Mouse (Mus musculus) myocyte (in vitro differentiated cells): Measurements from ENCODE around the gene Psen2. TPM values are rescaled to one million over a fixed set of nuclear protein-coding genes. Genes with fewer than 3 reads are reported as not detected.

Experiments
- H3K27me3 ChIP-seq: one replicate; pipeline ENCODE4 v1.6.1; 2011; ENCODE audit not compliant: control insufficient read depth, insufficient read depth, insufficient read length
- H3K36me3 ChIP-seq: one replicate; pipeline ENCODE4 v1.6.1; 2011; ENCODE audit not compliant: control insufficient read depth, insufficient read depth
- H3K4me2 ChIP-seq: one replicate; pipeline ENCODE4 v1.6.1; 2011; ENCODE audit warnings: low read depth, control low read depth
- H3K4me3 ChIP-seq: one replicate; pipeline ENCODE4 v1.5.1; 2011; ENCODE audit warnings: mild to moderate bottlenecking, control low read depth, moderate library complexity
- H3K79me2 ChIP-seq: one replicate; pipeline ENCODE4 v1.6.1; 2011; ENCODE audit not compliant: control insufficient read depth, insufficient read depth
- H3ac ChIP-seq: one replicate; pipeline ENCODE4 v1.6.1; 2011; ENCODE audit not compliant: control insufficient read depth, insufficient read length
- CEBPB ChIP-seq: IDR thresholded peaks from 2 replicates; pipeline ENCODE4 v1.6.1; 2011; ENCODE audit warnings: mild to moderate bottlenecking, moderate library complexity; ENCODE audit not compliant: poor library complexity, insufficient read depth, severe bottlenecking
- E2F4 ChIP-seq: IDR thresholded peaks from one replicate; pipeline ENCODE4 v1.6.1; 2011; ENCODE audit warnings: mild to moderate bottlenecking, control low read depth, moderate library complexity; ENCODE audit not compliant: insufficient read depth
- MAX ChIP-seq: IDR thresholded peaks from one replicate; pipeline ENCODE4 v1.6.1; 2011; ENCODE audit warnings: low read depth, mild to moderate bottlenecking, control low read depth
- MYOD1 ChIP-seq, 3 experiments: IDR thresholded peaks; one replicate each; pipeline ENCODE4 v1.6.1; 2011; ENCODE audit warnings: control low read depth in 2 of 3, low read depth in 2 of 3, mild to moderate bottlenecking in 2 of 3, moderate library complexity in 1 of 3; ENCODE audit not compliant: insufficient read length in 2 of 3, control insufficient read depth in 1 of 3
- MYOG ChIP-seq, 3 experiments: IDR thresholded peaks; one replicate each; pipeline ENCODE4 v1.6.1; 2011; ENCODE audit warnings: control low read depth in 2 of 3, low read depth in 2 of 3, mild to moderate bottlenecking in 2 of 3; ENCODE audit not compliant: insufficient read length in 2 of 3, control insufficient read depth in 1 of 3, insufficient read depth in 1 of 3
- POLR2A ChIP-seq: IDR thresholded peaks from one replicate; pipeline ENCODE4 v1.6.1; 2011; ENCODE audit warnings: low read depth, mild to moderate bottlenecking, control low read depth, moderate library complexity; ENCODE audit not compliant: insufficient read length
- POLR2AphosphoS2 ChIP-seq: IDR thresholded peaks from one replicate; pipeline ENCODE4 v1.6.1; 2011; ENCODE audit warnings: low read depth, control low read depth; ENCODE audit not compliant: insufficient read length
- REST ChIP-seq: IDR thresholded peaks from one replicate; pipeline ENCODE4 v1.6.1; 2011; ENCODE audit warnings: mild to moderate bottlenecking, control low read depth, moderate library complexity; ENCODE audit not compliant: insufficient read depth, insufficient read length
- SRF ChIP-seq: IDR thresholded peaks from one replicate; pipeline ENCODE4 v1.6.1; 2011; ENCODE audit warnings: low read depth; ENCODE audit not compliant: control insufficient read depth, insufficient read length
- TCF12 ChIP-seq: IDR thresholded peaks from one replicate; pipeline ENCODE4 v1.6.1; 2011; ENCODE audit warnings: mild to moderate bottlenecking, control low read depth; ENCODE audit not compliant: poor library complexity, insufficient read depth, severe bottlenecking
- TCF3 ChIP-seq: IDR thresholded peaks from one replicate; pipeline ENCODE4 v1.6.1; 2011; ENCODE audit warnings: low read depth, control low read depth; ENCODE audit not compliant: insufficient read length
- USF1 ChIP-seq: IDR thresholded peaks from one replicate; pipeline ENCODE4 v1.6.1; 2011; ENCODE audit warnings: low read depth, mild to moderate bottlenecking, control low read depth, moderate library complexity
- polyA plus RNA-seq: library from polyadenylated mRNA; unstranded; fragments of >200 nt; fragmentation: generic; extraction: Trizol; gene quantifications from one replicate; pipeline ENCODE4 v1.2.1, GENCODE M21; 2012; ENCODE audit warnings: missing spikeins

Psen2 gene
- polyA plus RNA-seq, 1 experiment, result 28.6 TPM

DNA sequence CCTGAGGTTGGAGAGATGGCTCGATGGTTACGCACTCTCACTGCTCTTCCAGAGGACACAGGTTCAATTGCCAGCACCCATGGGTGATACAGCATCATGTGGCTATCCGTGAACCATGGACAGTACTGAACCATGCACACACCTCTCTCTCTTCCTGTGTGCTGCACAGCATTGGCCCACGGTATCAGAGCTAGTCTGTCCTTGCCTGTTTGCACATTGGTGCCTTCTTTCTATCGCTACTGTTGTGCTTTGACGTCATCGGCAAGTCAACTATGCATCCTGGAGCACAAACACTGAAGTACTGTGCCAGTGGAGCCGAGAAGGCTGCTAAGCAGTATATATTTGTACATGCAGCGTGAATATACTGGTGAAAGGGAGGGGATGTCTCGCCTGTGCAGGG, 3.9 kb upstream of the Psen2 start:
- H3K27me3 ChIP-seq, result peaks cover 18% of the 10 kb centered on the region
- no peaks in the 10 kb centered on the region for H3K79me2 ChIP-seq
- no peak overlapping the region for H3K4me3 ChIP-seq
- H3ac ChIP-seq, result no peak overlapping the region
- no peaks in the 10 kb centered on the region for H3K36me3 ChIP-seq
- no peak overlapping the region for H3K4me2 ChIP-seq
- TF ChIP-seq MYOD1 (IDR thresholded peaks at IDR 0.05; ENCODE audit: control insufficient read depth in 1 of 3, insufficient read length in 2 of 3, low read depth in 2 of 3), result no peak
- TF ChIP-seq POLR2AphosphoS2, result no peak
- no peak for TF ChIP-seq POLR2A
- no peak for TF ChIP-seq USF1
- no peak for TF ChIP-seq E2F4
- TF ChIP-seq TCF3, result no peak
- TF ChIP-seq SRF, result no peak
- no peak for TF ChIP-seq TCF12
- no peak for TF ChIP-seq REST
- no peak for TF ChIP-seq MAX
- no peak for TF ChIP-seq MYOG (IDR thresholded peaks at IDR 0.05; ENCODE audit: control insufficient read depth in 1 of 3, insufficient read depth in 1 of 3, insufficient read length in 2 of 3, low read depth in 2 of 3)
- no peak for TF ChIP-seq CEBPB

- Histone ChIP-seq H3K4me2 (peak overlapping the region; percentile 22), H3K4me3 (no peak overlapping the region)
Observed at GRCm38 (mm10) chr1:180265399-180265798, 2.2 kb upstream of the Psen2 start.

DNA sequence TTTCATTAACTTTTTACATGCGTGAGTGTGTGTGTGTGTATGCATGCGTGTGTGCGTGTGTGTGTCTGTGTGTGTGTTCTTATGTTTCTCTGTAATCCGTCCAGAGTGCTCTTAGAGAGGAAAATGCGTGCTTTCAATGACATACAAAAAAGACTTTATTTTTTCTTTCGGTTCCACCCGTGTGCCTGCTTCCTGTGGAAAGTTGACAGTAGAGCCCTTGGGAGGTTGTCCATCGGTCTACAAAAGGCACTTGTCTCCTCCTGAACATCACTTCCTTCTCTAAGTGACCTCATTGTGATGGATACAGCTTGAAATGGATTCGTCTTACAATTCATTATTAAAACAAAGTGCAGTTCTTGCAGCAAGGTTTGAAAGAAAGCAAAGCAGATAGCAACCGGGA, 1.6 kb upstream of the Psen2 start:
- Histone ChIP-seq H3ac (no peak overlapping the region), H3K36me3 (no peaks in the 10 kb centered on the region), H3K27me3 (peaks cover 13% of the 10 kb centered on the region), H3K79me2 (no peaks in the 10 kb centered on the region), H3K4me2 (peak overlapping the region; percentile 22), H3K4me3 (no peak overlapping the region)
- TF ChIP-seq REST (no peak), USF1 (no peak), POLR2AphosphoS2 (no peak), E2F4 (no peak), SRF (no peak), MYOG (IDR thresholded peaks at IDR 0.05; ENCODE audit: control insufficient read depth in 1 of 3, insufficient read depth in 1 of 3, insufficient read length in 2 of 3, low read depth in 2 of 3) (no peak), TCF12 (no peak), TCF3 (no peak), POLR2A (no peak), MAX (no peak), MYOD1 (IDR thresholded peaks at IDR 0.05; ENCODE audit: control insufficient read depth in 1 of 3, insufficient read length in 2 of 3, low read depth in 2 of 3) (no peak)

More at GRCm38 (mm10) chr1:180265399-180265798, 2.2 kb upstream of the Psen2 start:
- peaks cover 13% of the 10 kb centered on the region for H3K27me3 ChIP-seq
- no peak for TF ChIP-seq MYOD1 (IDR thresholded peaks at IDR 0.05; ENCODE audit: control insufficient read depth in 1 of 3, insufficient read length in 2 of 3, low read depth in 2 of 3)
- no peak for TF ChIP-seq TCF12
- no peak for TF ChIP-seq TCF3
- TF ChIP-seq CEBPB, result no peak
- no peak for TF ChIP-seq E2F4
- no peak for TF ChIP-seq POLR2AphosphoS2
- TF ChIP-seq MAX, result no peak
- TF ChIP-seq POLR2A, result no peak
- no peak for TF ChIP-seq MYOG (IDR thresholded peaks at IDR 0.05; ENCODE audit: control insufficient read depth in 1 of 3, insufficient read depth in 1 of 3, insufficient read length in 2 of 3, low read depth in 2 of 3)
- TF ChIP-seq USF1, result no peak
- no peak for TF ChIP-seq REST
- no peak for TF ChIP-seq SRF
- no peaks in the 10 kb centered on the region for H3K79me2 ChIP-seq
- H3K36me3 ChIP-seq, result no peaks in the 10 kb centered on the region
- no peak overlapping the region for H3ac ChIP-seq

GRCm38 (mm10) chr1:180264389-180264788, 1.2 kb upstream of the Psen2 start:
- Histone ChIP-seq H3K4me2 (no peak overlapping the region), H3ac (no peak overlapping the region), H3K36me3 (no peaks in the 10 kb centered on the region), H3K27me3 (peaks cover 13% of the 10 kb centered on the region), H3K79me2 (no peaks in the 10 kb centered on the region), H3K4me3 (no peak overlapping the region)
- TF ChIP-seq MYOD1 (IDR thresholded peaks at IDR 0.05; ENCODE audit: control insufficient read depth in 1 of 3, insufficient read length in 2 of 3, low read depth in 2 of 3) (no peak), SRF (no peak), TCF12 (no peak), POLR2AphosphoS2 (no peak), MAX (no peak), E2F4 (no peak), POLR2A (no peak), TCF3 (no peak)

DNA sequence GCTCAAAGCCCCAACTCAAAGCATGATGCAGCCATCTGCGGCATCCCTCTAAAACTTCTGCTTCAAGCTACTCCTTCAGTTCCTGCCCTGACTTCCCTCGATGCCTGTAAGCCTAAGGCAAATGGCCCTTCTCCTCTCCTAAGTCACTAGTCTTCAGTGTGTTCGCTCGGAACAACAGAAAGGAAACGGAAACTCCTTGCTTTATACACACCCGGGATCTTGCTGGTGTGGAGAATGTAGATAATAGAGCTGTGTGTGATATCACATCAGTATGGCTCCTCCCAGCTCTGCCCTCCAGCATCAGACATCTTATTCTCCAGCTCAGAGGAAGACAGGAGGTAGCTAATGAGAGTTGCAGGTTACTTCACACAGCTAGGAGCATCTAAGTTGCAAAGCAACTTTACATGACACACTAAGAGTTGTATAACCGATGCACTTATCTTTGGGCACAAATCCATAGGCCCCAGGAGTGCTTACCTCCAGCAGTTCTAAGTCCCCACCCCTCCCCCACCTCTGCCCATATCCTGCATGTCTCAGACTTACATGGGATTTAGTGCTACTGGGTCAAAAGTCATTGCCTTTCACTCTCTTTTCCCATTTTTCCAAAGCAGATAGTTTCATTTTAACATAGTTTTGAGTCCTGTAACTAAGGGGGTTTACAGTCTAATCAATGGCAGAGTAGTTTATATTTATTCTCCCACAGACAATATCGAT, 1.2 kb downstream of the Psen2 start:
- H3K4me3 ChIP-seq, result no peak overlapping the region
- H3K36me3 ChIP-seq, result no peaks in the 10 kb centered on the region
- H3K4me2 ChIP-seq, result no peak overlapping the region
- H3K27me3 ChIP-seq, result peaks cover 8% of the 10 kb centered on the region
- no peak for TF ChIP-seq CEBPB
- no peak for TF ChIP-seq MAX
- no peak for TF ChIP-seq REST
- TF ChIP-seq MYOG (IDR thresholded peaks at IDR 0.05; ENCODE audit: control insufficient read depth in 1 of 3, insufficient read depth in 1 of 3, insufficient read length in 2 of 3, low read depth in 2 of 3), result no peak
- no peak overlapping the region for H3ac ChIP-seq
- H3K79me2 ChIP-seq, result no peaks in the 10 kb centered on the region
